Mouse (Mus musculus): Measurements from ENCODE around the gene Pakap.

- TF ChIP-seq POLR2A (IDR thresholded peaks at IDR 0.05; ENCODE audit: borderline replicate concordance, extremely low read depth, insufficient read depth, insufficient read length, poor library complexity, severe bottlenecking): no peak
- TF ChIP-seq CTCF (IDR thresholded peaks at IDR 0.05; ENCODE audit: borderline replicate concordance, extremely low read depth, insufficient read depth, insufficient read length): no peak
These were observed 265.1 kb downstream of the Pakap start for GRCm38 (mm10) chr4:57833060-57833459.
